Comparison of ENCODE assay signal across 15 mouse cellular contexts in the genomic region with DNA sequence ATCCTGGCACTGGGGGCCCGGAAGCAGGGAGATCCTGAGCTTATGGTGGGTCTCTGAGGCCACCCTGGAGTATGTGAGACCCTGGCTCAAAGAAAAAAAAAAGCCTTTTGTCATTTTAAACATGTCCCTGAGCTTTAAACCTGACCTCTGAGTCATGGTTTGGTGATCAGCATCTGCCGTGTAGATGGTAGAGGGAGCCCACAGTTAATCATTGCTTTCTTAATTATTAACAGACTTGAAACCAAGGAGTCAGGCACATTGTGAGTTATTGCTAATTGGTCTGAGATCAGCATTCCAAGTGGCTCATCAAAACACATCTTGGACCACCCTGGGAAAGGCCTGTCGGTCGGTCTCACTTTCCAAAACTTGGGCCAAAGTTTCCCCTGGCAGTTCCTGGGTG.
"Had no signal": no experiment of that assay in that cellular context is flagged by ENCODE, and none has a peak within 500 bp of the region (broad histone marks: within the 10 kb centered on the region; RNA-seq: fewer than 3 reads in every experiment).

No protein-coding gene starts in this region.

- ATAC-seq: liver, embryonic 12.5 days had no signal

- H3K4me2 ChIP-seq: liver, embryonic 12.5 days; lung, embryonic 14.5 days; neural tube, embryonic 15.5 days had no signal

- H3K9me3 ChIP-seq: limb, embryonic 10.5 days; liver, embryonic 12.5 days; midbrain, embryonic 10.5 days; neural tube, embryonic 15.5 days had no signal

- H3K4me3 ChIP-seq: layer of hippocampus, adult 2 months; left cerebral cortex, adult 2 months; limb, embryonic 10.5 days; liver, embryonic 12.5 days; midbrain, embryonic 10.5 days; myocyte; neural tube, embryonic 15.5 days had no signal

- H3K27ac ChIP-seq: layer of hippocampus, adult 2 months; left cerebral cortex, adult 2 months; limb, embryonic 10.5 days; liver, embryonic 12.5 days; midbrain, embryonic 10.5 days; neural tube, embryonic 15.5 days; stomach, postnatal 0 days had no signal

- DNase-seq: lung, embryonic 14.5 days; lung, postnatal 10 days; lung, postnatal 4 days; midbrain, embryonic 14.5 days; right cerebral cortex, adult 18-20 months; right cerebral cortex, postnatal 25 days; thymus, postnatal 4 days had no signal

- H3K9ac ChIP-seq: liver, embryonic 12.5 days; lung, embryonic 14.5 days; neural tube, embryonic 15.5 days had no signal
